Mouse (Mus musculus) cerebellum, adult 2 months (tissue): ENCODE measurements around the gene Tpst2. TPM values are rescaled to one million over a fixed set of nuclear protein-coding genes. Genes with fewer than 3 reads are reported as not detected.

Experiments
- DNase-seq, 2 experiments: peaks; one replicate each; pipeline ENCODE4 v3.0.0; 2021
- H3K27ac ChIP-seq: fragments of 200-500 bp; 2 replicates; pipeline ENCODE4 v1.5.1; 2012; ENCODE audit warnings: low read length, control low read depth, inconsistent platforms; ENCODE audit not compliant: insufficient read depth
- H3K27me3 ChIP-seq: fragments of 200-500 bp; 2 replicates; pipeline ENCODE4 v1.6.1; 2012; ENCODE audit warnings: inconsistent platforms, mild to moderate bottlenecking, low read length, moderate library complexity; ENCODE audit not compliant: control insufficient read depth, insufficient read depth
- H3K4me1 ChIP-seq: fragments of 200-500 bp; 2 replicates; pipeline ENCODE4 v1.6.1; 2011; ENCODE audit warnings: low read length; ENCODE audit not compliant: control insufficient read depth, insufficient read depth
- H3K4me3 ChIP-seq: fragments of 200-500 bp; replicated peaks from 2 replicates; pipeline ENCODE3; 2011; ENCODE audit warnings: mild to moderate bottlenecking, low read depth, low read length, control low read depth; ENCODE audit not compliant: insufficient read depth
- CTCF ChIP-seq: fragments of 200-500 bp; IDR thresholded peaks from 2 replicates; pipeline ENCODE4 v1.5.1; 2011; ENCODE audit warnings: low read depth, mild to moderate bottlenecking, control low read depth, low read length, moderate library complexity, borderline replicate concordance; ENCODE audit not compliant: insufficient read depth
- POLR2A ChIP-seq: fragments of 200-500 bp; IDR thresholded peaks from 2 replicates; pipeline ENCODE4 v1.6.1; 2011; ENCODE audit warnings: low read length, control low read depth, borderline replicate concordance; ENCODE audit not compliant: insufficient read depth
- WGBS: fragments of 180-500 bp; shearing (Covaris S2); methylation state at CpG from one replicate; pipeline ENCODE4 v1.1.7; 2018; 5-methylcytosine and 5-hydroxymethylcytosine counted together
- polyA plus RNA-seq: library from polyadenylated mRNA; depleted of rRNA; stranded (reverse); fragments of >200 nt; gene quantifications from 2 replicates; pipeline ENCODE4 v1.2.3, GENCODE M21; 2012

Gene Tpst2
- polyA plus RNA-seq, 1 experiment, result 30.3 TPM

DNA sequence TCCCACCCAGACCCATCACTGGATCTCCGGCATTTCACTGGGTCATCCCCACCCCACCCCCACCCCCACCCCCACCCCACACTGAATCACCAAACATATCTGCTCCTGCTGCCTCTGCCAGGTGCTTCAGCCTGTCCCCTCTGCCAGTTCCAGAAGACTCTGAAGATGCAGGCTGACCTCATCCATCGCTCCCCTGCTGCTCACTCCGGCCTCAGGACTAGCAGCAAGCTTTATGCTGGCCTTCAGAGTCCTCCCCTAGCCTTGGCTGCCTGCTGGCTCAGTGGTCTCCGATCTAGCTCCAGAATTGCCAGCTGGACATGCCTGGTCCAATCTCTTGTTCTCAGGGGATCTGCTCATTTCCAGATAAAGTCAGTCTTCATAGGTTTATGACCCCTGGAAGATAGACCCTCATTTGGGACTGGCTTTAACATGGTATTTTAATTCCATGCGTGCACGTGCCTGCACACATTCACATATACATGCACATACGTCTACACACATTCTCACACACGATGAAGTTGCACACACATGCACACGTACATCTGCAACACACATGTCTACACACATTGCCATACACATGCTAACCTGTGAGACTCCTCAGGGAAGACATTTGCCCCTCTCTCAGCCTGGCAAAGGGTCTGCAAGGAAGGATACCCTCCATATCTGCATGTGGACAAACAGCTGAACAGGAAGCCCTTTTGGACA, 38.5 kb upstream of the Tpst2 start:
- 53% methylated on average over 9 of the region's 9 CpGs for WGBS
- H3K4me1 ChIP-seq, result peaks cover 12% of the 10 kb centered on the region; the same call in 1 of the 2 replicates
- H3K27ac ChIP-seq, result no peak overlapping the region
- no peak for TF ChIP-seq POLR2A
- no peak for TF ChIP-seq CTCF
- peak in 1 of 2 experiments; percentile 35 for DNase-seq
- no peaks in the 10 kb centered on the region for H3K27me3 ChIP-seq
- H3K4me3 ChIP-seq, result no peak overlapping the region

DNA sequence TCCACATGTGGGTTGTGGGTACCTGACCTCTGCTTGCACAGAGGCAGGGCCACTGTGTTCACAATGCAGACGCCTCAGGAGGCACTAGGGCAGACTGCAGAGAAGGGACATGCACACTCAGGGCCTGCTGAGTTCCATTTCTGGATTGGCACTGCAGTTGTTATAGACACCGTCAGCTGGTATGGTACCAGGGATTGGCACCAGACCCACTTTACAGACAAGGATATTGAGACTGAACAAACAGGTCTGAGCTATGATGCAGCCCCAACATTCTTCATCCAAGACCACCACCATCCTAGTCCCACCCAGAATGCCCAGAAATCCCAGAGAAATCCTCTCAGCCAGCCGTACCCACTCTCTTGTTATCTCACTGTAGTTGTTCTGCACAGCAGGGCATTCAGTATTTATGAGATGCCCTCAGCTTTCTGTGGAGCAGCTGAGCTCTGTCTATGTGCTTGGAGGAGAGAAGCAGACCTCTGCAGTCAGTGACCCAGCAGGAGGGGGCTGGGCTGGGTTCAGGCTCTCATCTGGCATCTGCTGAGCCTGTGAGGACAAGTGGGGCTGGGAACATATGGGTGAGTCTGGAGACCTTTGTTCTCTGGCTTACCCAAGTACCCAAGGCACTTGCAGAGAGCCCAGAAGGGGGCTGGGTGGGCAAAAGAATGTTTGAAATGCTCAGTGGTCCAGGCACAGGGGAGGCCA, 37.6 kb upstream of the Tpst2 start:
- Histone ChIP-seq H3K4me1 (peaks cover 12% of the 10 kb centered on the region; the same call in 1 of the 2 replicates), H3K27ac (no peak overlapping the region), H3K4me3 (no peak overlapping the region), H3K27me3 (no peaks in the 10 kb centered on the region)
- no peak for DNase-seq
- WGBS, result 65% methylated on average over 3 of the region's 3 CpGs
- no peak for TF ChIP-seq CTCF
- no peak for TF ChIP-seq POLR2A

DNA sequence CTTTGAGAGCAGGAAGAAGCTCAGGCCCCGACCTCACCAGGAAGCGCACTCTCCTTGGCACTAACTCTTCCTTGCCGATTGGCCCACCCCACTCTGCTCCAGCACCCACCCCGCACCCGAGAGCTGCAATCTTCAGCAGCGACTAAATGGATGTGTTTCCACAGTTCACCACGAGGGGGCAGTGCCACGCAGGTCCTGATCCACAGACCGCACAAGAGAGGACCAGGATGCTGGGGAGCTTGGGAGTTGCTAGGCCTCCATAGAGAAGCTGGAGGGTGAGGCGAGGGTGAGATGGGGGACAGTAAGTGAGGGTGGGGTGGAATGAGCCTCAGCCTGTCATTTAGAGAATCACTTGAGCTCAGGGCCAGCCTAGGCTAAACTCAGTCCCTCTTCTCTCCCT, 35.7 kb upstream of the Tpst2 start:
- H3K27ac ChIP-seq, result no peak overlapping the region
- 4% methylated on average over 10 of the region's 10 CpGs for WGBS

DNA sequence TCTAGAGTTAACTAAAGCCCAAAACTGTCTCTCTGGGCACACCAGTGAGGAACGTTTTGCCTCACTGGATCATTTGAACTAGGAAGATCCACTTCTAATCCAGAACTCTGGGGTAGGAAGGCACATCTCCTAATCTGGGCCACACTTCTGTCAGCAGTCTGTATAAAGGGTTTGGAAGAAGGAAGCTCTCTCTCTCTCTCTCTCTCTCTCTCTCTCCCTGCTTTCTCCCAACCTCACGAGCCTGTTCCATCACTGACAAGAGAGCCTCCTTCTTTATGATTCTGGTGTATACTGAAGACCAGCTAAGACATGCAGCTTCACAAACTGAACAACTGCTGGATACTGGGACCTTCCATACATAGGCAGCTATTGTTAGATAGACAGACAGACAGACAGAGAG, 34.6 kb upstream of the Tpst2 start:
- Histone ChIP-seq H3K27me3 (no peaks in the 10 kb centered on the region), H3K4me3 (no peak overlapping the region), H3K27ac (no peak overlapping the region), H3K4me1 (peaks cover 12% of the 10 kb centered on the region; the same call in 1 of the 2 replicates)
- DNase-seq, result no peak
- 73% methylated on average over 2 of the region's 2 CpGs for WGBS
- TF ChIP-seq CTCF, result no peak
- TF ChIP-seq POLR2A, result no peak

More for the DNA sequence above, 35.7 kb upstream of the Tpst2 start:
- Histone ChIP-seq H3K4me3 (peak overlapping the region; percentile 31), H3K27me3 (no peaks in the 10 kb centered on the region), H3K4me1 (peaks cover 12% of the 10 kb centered on the region; the same call in 1 of the 2 replicates)
- TF ChIP-seq CTCF (peak; percentile 94), POLR2A (no peak)
- DNase-seq, result peak; percentile 84 to 92

GRCm38 (mm10) chr5:112242361-112242778, 34.1 kb upstream of the Tpst2 start:
- no peaks in the 10 kb centered on the region for H3K27me3 ChIP-seq
- TF ChIP-seq CTCF (no peak), POLR2A (no peak)
- 54% methylated on average over 5 of the region's 5 CpGs for WGBS
- peaks cover 8% of the 10 kb centered on the region; the same call in 1 of the 2 replicates for H3K4me1 ChIP-seq
- no peak overlapping the region for H3K27ac ChIP-seq
- no peak for DNase-seq
- H3K4me3 ChIP-seq, result no peak overlapping the region

GRCm38 (mm10) chr5:112243041-112243440, 33.5 kb upstream of the Tpst2 start:
- no peak for TF ChIP-seq CTCF
- TF ChIP-seq POLR2A, result no peak
- H3K4me3 ChIP-seq, result no peak overlapping the region
- H3K4me1 ChIP-seq, result peaks cover 3% of the 10 kb centered on the region; the same call in 1 of the 2 replicates
- no peaks in the 10 kb centered on the region for H3K27me3 ChIP-seq
- 53% methylated on average over 5 of the region's 5 CpGs for WGBS
- DNase-seq, result no peak
- H3K27ac ChIP-seq, result no peak overlapping the region

DNA sequence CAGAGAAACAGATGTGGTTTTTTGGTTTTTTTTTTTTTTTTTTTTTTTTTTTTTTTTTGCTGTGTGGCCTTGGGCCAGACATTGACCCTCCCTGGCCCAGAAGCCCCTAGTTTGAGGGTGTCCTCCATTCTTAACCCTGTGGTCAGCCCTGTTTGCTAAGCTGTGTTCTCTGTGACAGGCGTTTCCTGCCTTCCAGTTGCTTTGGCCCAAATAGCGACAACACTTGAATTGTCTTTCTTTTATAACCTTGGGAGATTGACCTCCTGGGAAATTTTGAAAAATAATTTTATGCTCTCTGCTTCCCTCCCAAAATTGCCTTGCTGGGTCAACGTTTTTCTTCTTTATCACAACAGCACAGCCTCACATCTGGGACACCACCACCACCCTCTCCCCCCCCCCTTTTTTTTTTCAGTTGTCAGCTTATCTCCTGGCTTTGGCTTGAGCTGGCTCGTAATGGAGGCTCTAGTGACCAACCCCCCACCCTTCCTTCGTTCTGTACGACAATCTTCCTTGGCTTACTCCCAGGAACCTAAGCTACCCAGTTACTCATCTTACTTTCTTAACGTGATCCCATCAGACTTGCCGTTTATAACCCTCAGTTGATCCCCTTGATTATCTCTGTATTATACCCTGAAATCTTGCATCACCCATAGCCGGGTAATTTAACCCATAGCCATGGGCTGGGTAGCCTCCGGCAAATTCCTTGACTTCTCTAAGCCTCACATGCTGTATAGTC, 32.8 kb upstream of the Tpst2 start:
- TF ChIP-seq POLR2A (no peak), CTCF (no peak)
- no peaks in the 10 kb centered on the region for H3K4me1 ChIP-seq
- H3K4me3 ChIP-seq, result no peak overlapping the region
- no peak overlapping the region for H3K27ac ChIP-seq
- WGBS, result 56% methylated on average over 10 of the region's 10 CpGs
- H3K27me3 ChIP-seq, result no peaks in the 10 kb centered on the region
- DNase-seq, result no peak
